Mouse (Mus musculus): ENCODE measurements around the gene Med26.

Gene Med26

GRCm38 (mm10) chr8:72469243-72469642 lies 78.8 kb downstream of the Med26 start:
- peaks cover 93% of the 10 kb centered on the region for H3K36me3 ChIP-seq (ENCODE audit: insufficient read depth, low read length)
- H3K4me3 ChIP-seq (replicated peaks; ENCODE audit: low read length), result no peak overlapping the region
- H3K4me1 ChIP-seq (replicated peaks; ENCODE audit: low read depth, low read length), result peaks cover 48% of the 10 kb centered on the region
- H3K9me3 ChIP-seq (ENCODE audit: low read length), result no peaks in the 10 kb centered on the region
- H3K27me3 ChIP-seq (ENCODE audit: insufficient read depth, low read length), result no peaks in the 10 kb centered on the region
- TF ChIP-seq NANOG (IDR thresholded peaks at IDR 0.05; ENCODE audit: borderline replicate concordance, low read length), result no peak
- TF ChIP-seq CTCF (conservative IDR thresholded peaks at IDR 0.05; ENCODE audit: low read length), result no peak
- no peak for TF ChIP-seq POU5F1 (IDR thresholded peaks at IDR 0.05; ENCODE audit: borderline replicate concordance, low read length)

GRCm38 (mm10) chr8:72464211-72464610 lies 83.9 kb downstream of the Med26 start:
- H3K9me3 ChIP-seq (ENCODE audit: low read length), result no peaks in the 10 kb centered on the region
- H3K36me3 ChIP-seq (ENCODE audit: insufficient read depth, low read length), result peaks cover 100% of the 10 kb centered on the region
- H3K4me1 ChIP-seq (replicated peaks; ENCODE audit: low read depth, low read length), result peaks cover 68% of the 10 kb centered on the region
- no peak overlapping the region for H3K4me3 ChIP-seq (replicated peaks; ENCODE audit: low read length)
- no peak for TF ChIP-seq NANOG (IDR thresholded peaks at IDR 0.05; ENCODE audit: borderline replicate concordance, low read length)
- no peak for TF ChIP-seq POU5F1 (IDR thresholded peaks at IDR 0.05; ENCODE audit: borderline replicate concordance, low read length)
- TF ChIP-seq CTCF (conservative IDR thresholded peaks at IDR 0.05; ENCODE audit: low read length), result no peak
- H3K27me3 ChIP-seq (ENCODE audit: insufficient read depth, low read length), result no peaks in the 10 kb centered on the region

- Histone ChIP-seq H3K9me3 (ENCODE audit: low read length) (no peaks in the 10 kb centered on the region), H3K4me3 (replicated peaks; ENCODE audit: low read length) (no peak overlapping the region), H3K36me3 (ENCODE audit: insufficient read depth, low read length) (peaks cover 93% of the 10 kb centered on the region), H3K4me1 (replicated peaks; ENCODE audit: low read depth, low read length) (peaks cover 60% of the 10 kb centered on the region), H3K27me3 (ENCODE audit: insufficient read depth, low read length) (no peaks in the 10 kb centered on the region)
- TF ChIP-seq POU5F1 (IDR thresholded peaks at IDR 0.05; ENCODE audit: borderline replicate concordance, low read length) (no peak), NANOG (IDR thresholded peaks at IDR 0.05; ENCODE audit: borderline replicate concordance, low read length) (no peak), CTCF (conservative IDR thresholded peaks at IDR 0.05; ENCODE audit: low read length) (no peak)
Measured at GRCm38 (mm10) chr8:72459881-72460533, 88.1 kb downstream of the Med26 start.

GRCm38 (mm10) chr8:72458457-72458856 lies 89.6 kb downstream of the Med26 start:
- no peak overlapping the region for H3K4me3 ChIP-seq (replicated peaks; ENCODE audit: low read length)
- H3K4me1 ChIP-seq (replicated peaks; ENCODE audit: low read depth, low read length), result peaks cover 50% of the 10 kb centered on the region
- peaks cover 91% of the 10 kb centered on the region for H3K36me3 ChIP-seq (ENCODE audit: insufficient read depth, low read length)
- H3K9me3 ChIP-seq (ENCODE audit: low read length), result no peaks in the 10 kb centered on the region
- no peak for TF ChIP-seq NANOG (IDR thresholded peaks at IDR 0.05; ENCODE audit: borderline replicate concordance, low read length)
- TF ChIP-seq POU5F1 (IDR thresholded peaks at IDR 0.05; ENCODE audit: borderline replicate concordance, low read length), result no peak
- TF ChIP-seq CTCF (conservative IDR thresholded peaks at IDR 0.05; ENCODE audit: low read length), result no peak
- no peaks in the 10 kb centered on the region for H3K27me3 ChIP-seq (ENCODE audit: insufficient read depth, low read length)

- Histone ChIP-seq H3K4me1 (replicated peaks; ENCODE audit: low read depth, low read length) (peaks cover 45% of the 10 kb centered on the region), H3K27me3 (ENCODE audit: insufficient read depth, low read length) (no peaks in the 10 kb centered on the region), H3K36me3 (ENCODE audit: insufficient read depth, low read length) (peaks cover 86% of the 10 kb centered on the region), H3K9me3 (ENCODE audit: low read length) (no peaks in the 10 kb centered on the region), H3K4me3 (replicated peaks; ENCODE audit: low read length) (no peak overlapping the region)
- TF ChIP-seq NANOG (IDR thresholded peaks at IDR 0.05; ENCODE audit: borderline replicate concordance, low read length) (no peak), CTCF (conservative IDR thresholded peaks at IDR 0.05; ENCODE audit: low read length) (no peak), POU5F1 (IDR thresholded peaks at IDR 0.05; ENCODE audit: borderline replicate concordance, low read length) (no peak)
Measured at GRCm38 (mm10) chr8:72457806-72458205, 90.3 kb downstream of the Med26 start.

- Histone ChIP-seq H3K4me1 (replicated peaks; ENCODE audit: low read depth, low read length) (peaks cover 30% of the 10 kb centered on the region), H3K9me3 (ENCODE audit: low read length) (no peaks in the 10 kb centered on the region), H3K36me3 (ENCODE audit: insufficient read depth, low read length) (peaks cover 82% of the 10 kb centered on the region), H3K27me3 (ENCODE audit: insufficient read depth, low read length) (no peaks in the 10 kb centered on the region), H3K4me3 (replicated peaks; ENCODE audit: low read length) (no peak overlapping the region)
- TF ChIP-seq CTCF (conservative IDR thresholded peaks at IDR 0.05; ENCODE audit: low read length), result no peak
- TF ChIP-seq POU5F1 (IDR thresholded peaks at IDR 0.05; ENCODE audit: borderline replicate concordance, low read length), result no peak
- TF ChIP-seq NANOG (IDR thresholded peaks at IDR 0.05; ENCODE audit: borderline replicate concordance, low read length), result no peak
Measured at GRCm38 (mm10) chr8:72455317-72455716, 92.8 kb downstream of the Med26 start.

- Histone ChIP-seq H3K27me3 (ENCODE audit: insufficient read depth, low read length) (no peaks in the 10 kb centered on the region), H3K4me1 (replicated peaks; ENCODE audit: low read depth, low read length) (peaks cover 23% of the 10 kb centered on the region), H3K4me3 (replicated peaks; ENCODE audit: low read length) (no peak overlapping the region), H3K9me3 (ENCODE audit: low read length) (no peaks in the 10 kb centered on the region), H3K36me3 (ENCODE audit: insufficient read depth, low read length) (peaks cover 81% of the 10 kb centered on the region)
- TF ChIP-seq CTCF (conservative IDR thresholded peaks at IDR 0.05; ENCODE audit: low read length), result peak; percentile 56
- TF ChIP-seq POU5F1 (IDR thresholded peaks at IDR 0.05; ENCODE audit: borderline replicate concordance, low read length), result no peak
- no peak for TF ChIP-seq NANOG (IDR thresholded peaks at IDR 0.05; ENCODE audit: borderline replicate concordance, low read length)
Measured at GRCm38 (mm10) chr8:72453904-72454303, 94.2 kb downstream of the Med26 start.

- H3K4me1 ChIP-seq (replicated peaks; ENCODE audit: low read depth, low read length), result peaks cover 15% of the 10 kb centered on the region
- TF ChIP-seq POU5F1 (IDR thresholded peaks at IDR 0.05; ENCODE audit: borderline replicate concordance, low read length), result no peak
- TF ChIP-seq CTCF (conservative IDR thresholded peaks at IDR 0.05; ENCODE audit: low read length), result no peak
- TF ChIP-seq NANOG (IDR thresholded peaks at IDR 0.05; ENCODE audit: borderline replicate concordance, low read length), result no peak
- H3K9me3 ChIP-seq (ENCODE audit: low read length), result no peaks in the 10 kb centered on the region
- no peaks in the 10 kb centered on the region for H3K27me3 ChIP-seq (ENCODE audit: insufficient read depth, low read length)
- no peak overlapping the region for H3K4me3 ChIP-seq (replicated peaks; ENCODE audit: low read length)
- H3K36me3 ChIP-seq (ENCODE audit: insufficient read depth, low read length), result peaks cover 74% of the 10 kb centered on the region
Measured at GRCm38 (mm10) chr8:72451516-72451915, 96.6 kb downstream of the Med26 start.

- Histone ChIP-seq H3K4me3 (replicated peaks; ENCODE audit: low read length) (no peak overlapping the region), H3K9me3 (ENCODE audit: low read length) (no peaks in the 10 kb centered on the region), H3K4me1 (replicated peaks; ENCODE audit: low read depth, low read length) (peaks cover 21% of the 10 kb centered on the region), H3K27me3 (ENCODE audit: insufficient read depth, low read length) (no peaks in the 10 kb centered on the region), H3K36me3 (ENCODE audit: insufficient read depth, low read length) (peaks cover 28% of the 10 kb centered on the region)
- TF ChIP-seq POU5F1 (IDR thresholded peaks at IDR 0.05; ENCODE audit: borderline replicate concordance, low read length) (no peak), NANOG (IDR thresholded peaks at IDR 0.05; ENCODE audit: borderline replicate concordance, low read length) (no peak)
Measured at GRCm38 (mm10) chr8:72445071-72445470, 103.0 kb downstream of the Med26 start.

All from E14TG2a.4 (cell line).